Mouse (Mus musculus) hindbrain, postnatal 0 days (tissue): ENCODE data around the gene Gmnn. TPM values are rescaled to one million over a fixed set of nuclear protein-coding genes. Genes with fewer than 3 reads are reported as not detected.

Experiments used
- ATAC-seq: fragments of 200-750 bp; cut with Nextera tagmentation; 2 replicates; pipeline ENCODE4 v1.8.0; 2017; ENCODE audit warnings: mild to moderate bottlenecking, moderate TSS enrichment, moderate library complexity
- DNase-seq: peaks from one replicate; pipeline ENCODE4 v3.0.0-alpha.2; 2015; ENCODE audit warnings: low spot score
- H3K27ac ChIP-seq: fragments of 300-500 bp; sonication (generic); 2 replicates; pipeline ENCODE4 v1.5.1; 2014; ENCODE audit warnings: mild to moderate bottlenecking
- H3K27me3 ChIP-seq: fragments of 300-500 bp; sonication (generic); 2 replicates; pipeline ENCODE4 v1.6.1; 2014; ENCODE audit warnings: low read length, mixed read lengths; ENCODE audit not compliant: insufficient read depth
- H3K36me3 ChIP-seq: fragments of 300-500 bp; sonication (generic); 2 replicates; pipeline ENCODE4 v1.6.1; 2014; ENCODE audit warnings: low read length, mixed read lengths; ENCODE audit not compliant: insufficient read depth
- H3K4me1 ChIP-seq: fragments of 300-500 bp; sonication (generic); 2 replicates; pipeline ENCODE4 v1.6.1; 2014; ENCODE audit warnings: antibody characterized with exemption, low read length, mixed read lengths; ENCODE audit not compliant: insufficient read depth
- H3K4me2 ChIP-seq: fragments of 300-500 bp; sonication (generic); 2 replicates; pipeline ENCODE4 v1.6.1; 2014; ENCODE audit warnings: low read depth, mild to moderate bottlenecking, low read length, moderate library complexity, mixed read lengths
- H3K4me3 ChIP-seq: fragments of 300-500 bp; sonication (generic); 2 replicates; pipeline ENCODE4 v1.5.1; 2014; ENCODE audit warnings: low read length
- H3K9ac ChIP-seq: fragments of 300-500 bp; sonication (generic); replicated peaks from 2 replicates; pipeline ENCODE4 v1.6.1; 2014; ENCODE audit warnings: mild to moderate bottlenecking, low read length, moderate library complexity, mixed read lengths
- H3K9me3 ChIP-seq: fragments of 300-500 bp; sonication (generic); 2 replicates; pipeline ENCODE4 v1.6.1; 2016; ENCODE audit warnings: low read length, mixed read lengths
- CTCF ChIP-seq: IDR thresholded peaks from 2 replicates; pipeline ENCODE4 v1.5.1; 2016; ENCODE audit warnings: antibody characterized with exemption, control low read depth, low read depth
- WGBS: fragments of 180-500 bp; shearing (Covaris S2); extraction: QIAGEN DNeasy Blood & Tissue Kit; methylation state at CpG from one replicate; pipeline ENCODE4 v1.1.7; 2014; 5-methylcytosine and 5-hydroxymethylcytosine counted together
- polyA plus RNA-seq: library from polyadenylated mRNA; unstranded; fragments of >200 nt; fragmentation: Nextera tagmentation; extraction: Ambion mirVana; gene quantifications from 2 replicates; pipeline ENCODE4 v1.2.1, GENCODE M21; 2015
- total RNA-seq: library from RNA; depleted of rRNA; stranded (reverse); fragments of >200 nt; gene quantifications from 2 replicates; pipeline ENCODE4 v1.2.3, GENCODE M21; 2014; rRNA removed

Gmnn gene
- total and polyA plus RNA-seq, 2 experiments from 2014 or later = 4.7 to 23.4 TPM

DNA sequence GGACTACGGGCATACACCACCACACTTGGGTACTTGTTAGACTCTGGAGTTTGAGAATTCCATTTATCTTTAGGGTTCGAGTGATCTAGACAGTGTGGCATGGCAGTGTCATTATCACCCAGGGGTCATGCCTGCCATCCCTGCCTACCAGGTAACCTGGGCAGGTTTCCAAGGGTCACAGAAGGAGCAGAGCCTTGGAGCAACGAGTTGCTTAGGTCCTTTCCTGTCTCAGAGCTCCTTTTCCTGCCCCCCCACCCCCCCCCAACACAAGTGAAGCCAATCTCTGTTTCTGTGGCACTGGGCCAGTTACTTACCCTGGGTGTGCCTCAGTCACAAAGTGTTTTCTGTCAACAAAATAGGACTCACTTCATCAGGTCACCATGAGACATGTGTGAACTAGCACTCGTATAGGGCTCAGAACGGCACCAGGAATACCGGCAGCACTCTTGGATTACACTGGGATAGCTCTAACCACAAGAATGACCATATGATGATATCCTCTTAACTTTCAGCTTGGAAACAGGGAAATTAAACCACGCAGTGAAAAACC lies 49.1 kb downstream of the Gmnn start:
- no peak overlapping the region for H3K27ac ChIP-seq
- no peak for DNase-seq
- H3K4me2 ChIP-seq = no peak overlapping the region
- H3K36me3 ChIP-seq = 0 out of 2 replicates have a peak, but pooled peaks cover under 1% of the 10 kb centered on the region
- no peak for ATAC-seq
- no peaks in the 10 kb centered on the region for H3K27me3 ChIP-seq
- TF ChIP-seq CTCF = no peak
- H3K9me3 ChIP-seq = no peaks in the 10 kb centered on the region
- H3K4me1 ChIP-seq = no peaks in the 10 kb centered on the region
- 85% methylated on average over 7 of the region's 7 CpGs for WGBS
- no peak overlapping the region for H3K9ac ChIP-seq
- no peak overlapping the region for H3K4me3 ChIP-seq

- H3K36me3 ChIP-seq = no peaks in the 10 kb centered on the region
- H3K27ac ChIP-seq = peak overlapping the region; percentile 56; the same call in 1 of the 2 replicates
- 51% methylated on average over 7 of the region's 7 CpGs for WGBS
- no peak overlapping the region for H3K4me2 ChIP-seq
- H3K4me3 ChIP-seq = no peak overlapping the region
- no peak for ATAC-seq
- TF ChIP-seq CTCF = no peak
- no peaks in the 10 kb centered on the region for H3K27me3 ChIP-seq
- H3K9me3 ChIP-seq = no peaks in the 10 kb centered on the region
- DNase-seq = no peak
- H3K4me1 ChIP-seq = no peaks in the 10 kb centered on the region
- no peak overlapping the region for H3K9ac ChIP-seq
These were observed 50.8 kb downstream of the Gmnn start for GRCm38 (mm10) chr13:24710968-24711367.

DNA sequence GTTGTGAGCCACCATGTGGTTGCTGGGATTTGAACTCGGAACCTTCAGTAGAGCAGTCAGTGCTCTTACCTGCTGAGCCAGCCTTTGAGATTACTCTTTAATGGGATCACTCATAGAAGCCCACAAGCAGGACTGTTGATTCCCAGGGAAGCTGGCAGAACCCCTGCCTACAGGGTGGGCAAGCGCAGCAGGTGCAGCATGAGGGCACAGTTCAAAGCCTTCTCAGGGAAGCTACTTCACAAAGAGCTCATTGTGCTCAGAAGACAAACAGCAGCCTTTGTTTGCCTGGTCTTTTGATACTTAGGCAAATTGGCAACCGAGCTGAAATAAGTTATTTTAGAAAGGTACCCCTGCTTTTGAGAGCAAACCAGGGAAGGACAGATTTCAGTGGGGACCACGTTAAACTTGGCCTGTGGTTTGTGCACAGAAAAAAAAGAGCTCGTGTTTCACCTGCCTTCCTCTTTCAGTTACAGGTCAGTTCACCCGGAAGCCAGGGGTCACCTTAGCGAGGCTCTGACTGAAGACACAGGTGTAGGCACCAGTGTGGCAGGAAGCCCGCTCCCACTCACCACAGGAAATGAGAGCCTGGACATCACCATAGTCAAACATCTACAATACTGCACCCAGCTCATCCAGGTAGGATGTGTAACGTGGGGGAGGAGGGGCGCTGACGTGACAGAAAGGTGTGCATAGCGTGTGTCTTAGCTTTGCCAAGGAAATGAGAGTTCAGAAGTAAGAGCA lies 51.9 kb downstream of the Gmnn start:
- DNase-seq = no peak
- Histone ChIP-seq H3K4me2 (no peak overlapping the region), H3K9ac (no peak overlapping the region), H3K27me3 (no peaks in the 10 kb centered on the region), H3K4me3 (no peak overlapping the region), H3K4me1 (no peaks in the 10 kb centered on the region), H3K27ac (no peak overlapping the region), H3K36me3 (no peaks in the 10 kb centered on the region), H3K9me3 (no peaks in the 10 kb centered on the region)
- 70% methylated on average over 12 of the region's 12 CpGs for WGBS
- no peak for ATAC-seq
- no peak for TF ChIP-seq CTCF

DNA sequence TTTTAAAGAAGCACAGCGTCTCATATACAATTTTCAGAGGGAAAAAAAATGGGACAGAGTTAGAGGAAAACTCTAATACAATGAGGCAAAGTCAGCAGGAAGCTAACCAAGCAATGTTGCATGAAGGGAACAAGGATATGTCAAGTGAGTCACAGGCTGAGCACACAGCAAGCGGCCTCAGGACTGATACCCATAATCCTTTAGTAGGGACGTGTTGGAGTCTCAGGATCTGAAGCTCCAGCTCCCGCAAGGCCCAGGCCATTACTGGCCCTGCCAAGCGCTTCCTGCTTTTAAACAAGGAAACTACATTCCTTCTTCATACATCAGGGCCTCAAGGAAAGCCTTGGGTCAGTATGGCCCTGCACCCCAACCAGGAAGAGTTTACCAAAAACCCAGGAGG lies 59.6 kb downstream of the Gmnn start:
- DNase-seq (no peak), ATAC-seq (no peak)
- H3K36me3 ChIP-seq = 0 out of 2 replicates have a peak, but pooled peaks cover 4% of the 10 kb centered on the region
- H3K9me3 ChIP-seq = no peaks in the 10 kb centered on the region
- 84% methylated on average over 5 of the region's 5 CpGs for WGBS
- TF ChIP-seq CTCF = no peak
- H3K4me3 ChIP-seq = no peak overlapping the region
- no peak overlapping the region for H3K27ac ChIP-seq
- no peaks in the 10 kb centered on the region for H3K27me3 ChIP-seq
- no peaks in the 10 kb centered on the region for H3K4me1 ChIP-seq
- H3K4me2 ChIP-seq = no peak overlapping the region
- no peak overlapping the region for H3K9ac ChIP-seq

Other genes with a start within 250 kb of the Gmnn start
- 32.9 and 34.8 TPM in 2 replicates for gene Ripor2, start 179.7 kb downstream of the Gmnn start, total RNA-seq
- gene Ripor2, start 179.7 kb downstream of the Gmnn start, polyA plus RNA-seq = 12.5 and 13.1 TPM in 2 replicates
- not detected in 2 replicates for gene Armh2, start 20.7 kb downstream of the Gmnn start, total RNA-seq
- gene Armh2, start 20.7 kb downstream of the Gmnn start, polyA plus RNA-seq = not detected in 2 replicates
- 39.2 and 40.8 TPM in 2 replicates for gene BC005537, start 39.7 kb upstream of the Gmnn start, total RNA-seq
- gene BC005537, start 39.7 kb upstream of the Gmnn start, polyA plus RNA-seq = 16.4 and 18.1 TPM in 2 replicates
- 14.7 and 19.3 TPM in 2 replicates for gene Acot13, start 69.6 kb upstream of the Gmnn start, total RNA-seq
- 69.7 and 74.2 TPM in 2 replicates for gene Acot13, start 69.6 kb upstream of the Gmnn start, polyA plus RNA-seq
- gene Tdp2, start 69.8 kb upstream of the Gmnn start, total RNA-seq = 30.0 and 30.9 TPM in 2 replicates
- 36.6 and 38.8 TPM in 2 replicates for gene Tdp2, start 69.8 kb upstream of the Gmnn start, polyA plus RNA-seq
- gene D130043K22Rik, start 83.2 kb upstream of the Gmnn start, total RNA-seq = 11.3 and 13.0 TPM in 2 replicates
- gene D130043K22Rik, start 83.2 kb upstream of the Gmnn start, polyA plus RNA-seq = 6.1 TPM in 2 replicates
- gene Aldh5a1, start 175.7 kb upstream of the Gmnn start, total RNA-seq = 46.3 and 53.9 TPM in 2 replicates
- 16.2 and 16.9 TPM in 2 replicates for gene Aldh5a1, start 175.7 kb upstream of the Gmnn start, polyA plus RNA-seq
- 5.4 and 8.4 TPM in 2 replicates for gene Gpld1, start 181.2 kb upstream of the Gmnn start, total RNA-seq
- 3.0 and 3.3 TPM in 2 replicates for gene Gpld1, start 181.2 kb upstream of the Gmnn start, polyA plus RNA-seq